Mouse (Mus musculus): ENCODE results near the gene Sh3d21.

The Sh3d21 gene

DNA sequence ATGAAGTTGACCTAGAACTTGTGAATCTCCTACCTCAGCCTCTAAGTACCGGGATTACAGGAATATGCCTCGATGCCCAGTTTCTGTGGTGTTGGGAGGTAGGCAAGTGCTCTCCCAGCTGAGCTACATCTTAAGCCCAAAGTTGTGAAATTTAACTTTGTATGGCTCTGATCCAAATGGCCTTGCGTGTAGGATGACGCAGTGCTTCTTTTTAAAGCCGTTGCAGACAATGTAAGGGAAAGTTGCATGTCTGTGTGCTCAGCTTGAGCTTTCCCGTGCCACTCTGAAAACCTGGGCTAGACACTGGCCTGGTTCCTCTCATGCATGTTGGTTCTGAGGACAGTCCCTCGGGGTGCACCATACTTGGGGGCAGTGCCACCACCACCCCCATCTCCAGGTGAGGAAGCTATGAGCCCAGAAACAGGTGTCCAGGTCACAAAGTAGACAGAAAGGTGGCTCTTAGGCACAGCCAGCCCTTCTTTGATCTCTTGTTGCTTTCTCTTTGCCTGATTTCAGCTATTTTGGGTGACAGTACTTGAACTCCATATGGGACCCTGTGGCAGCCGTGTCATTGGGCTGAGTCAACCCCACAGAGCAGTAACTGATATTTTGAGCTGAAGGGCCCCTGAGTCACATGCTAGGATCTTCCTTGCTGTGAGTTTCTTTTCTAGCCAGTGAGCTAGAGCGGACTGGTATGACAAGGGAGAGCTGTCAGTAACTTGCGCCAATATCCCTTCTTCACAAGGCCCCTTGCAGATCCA, 53.5 kb downstream of the Sh3d21 start:
- no peak for DNase-seq (ENCODE audit: low spot score)

DNA sequence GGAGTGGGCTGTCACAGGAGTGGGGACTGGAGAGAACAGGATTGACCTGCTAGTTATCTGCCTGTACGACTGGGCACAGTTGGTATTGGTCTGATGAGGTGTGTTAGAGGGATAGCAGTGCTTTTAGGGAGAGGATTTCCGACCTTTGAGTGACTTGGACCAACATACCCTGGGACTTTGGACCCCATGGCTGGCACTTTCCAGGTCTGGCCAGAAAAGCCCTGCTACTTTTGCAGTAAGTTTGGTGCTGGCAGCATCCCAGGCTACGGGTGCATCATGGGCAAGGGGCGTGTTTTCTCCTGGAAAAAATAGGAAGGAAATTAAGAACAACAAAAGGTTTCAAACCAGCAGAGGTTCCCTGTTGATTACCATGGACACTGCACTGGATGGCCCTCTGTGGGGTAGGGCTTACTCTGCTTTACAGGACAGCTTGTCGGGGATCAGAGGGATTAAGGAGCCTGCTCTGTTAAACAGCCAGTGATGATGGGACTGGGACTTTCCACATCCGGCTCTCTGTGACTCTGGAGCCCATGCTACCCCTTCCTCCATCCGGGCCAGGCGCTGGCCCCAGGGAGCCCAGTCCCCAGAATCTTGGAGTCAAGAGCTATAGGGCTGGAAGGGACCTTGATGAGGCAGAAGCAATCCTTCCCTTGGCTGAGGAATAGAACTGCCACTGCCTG, 55.1 kb downstream of the Sh3d21 start:
- no peak for DNase-seq (ENCODE audit: low spot score)

DNA sequence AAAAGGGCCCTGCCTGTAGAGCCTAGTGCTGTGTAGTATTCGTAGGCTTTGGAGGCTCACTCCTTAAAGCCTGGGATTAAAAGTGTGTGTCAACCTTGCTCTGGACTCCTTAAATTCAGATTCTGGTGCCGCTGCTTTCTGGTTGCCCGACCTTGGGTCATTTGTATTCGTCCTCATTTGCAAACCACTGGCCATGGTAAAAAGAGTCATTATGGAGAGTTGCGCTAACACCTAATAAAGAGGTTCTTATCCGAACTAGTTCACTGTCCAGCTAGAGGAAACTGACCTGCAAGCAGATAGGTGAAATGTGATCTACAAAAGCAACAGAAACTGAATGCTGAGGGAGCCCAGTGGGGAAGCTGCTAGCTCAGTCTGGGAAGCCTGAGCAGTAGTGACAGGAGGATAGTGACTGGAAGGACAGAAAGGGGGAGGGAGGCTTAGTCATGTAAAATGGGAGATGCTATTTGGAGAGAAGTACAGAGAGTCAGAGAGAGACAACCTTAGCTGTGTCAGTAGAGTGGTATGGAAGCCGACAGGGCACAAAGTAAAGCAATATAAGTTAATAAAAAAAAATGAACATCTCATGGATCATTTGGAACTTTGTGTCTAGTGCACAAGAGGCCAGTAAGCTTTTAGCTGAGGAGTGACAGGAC, 58.0 kb downstream of the Sh3d21 start:
- DNase-seq (ENCODE audit: low spot score): no peak

DNA sequence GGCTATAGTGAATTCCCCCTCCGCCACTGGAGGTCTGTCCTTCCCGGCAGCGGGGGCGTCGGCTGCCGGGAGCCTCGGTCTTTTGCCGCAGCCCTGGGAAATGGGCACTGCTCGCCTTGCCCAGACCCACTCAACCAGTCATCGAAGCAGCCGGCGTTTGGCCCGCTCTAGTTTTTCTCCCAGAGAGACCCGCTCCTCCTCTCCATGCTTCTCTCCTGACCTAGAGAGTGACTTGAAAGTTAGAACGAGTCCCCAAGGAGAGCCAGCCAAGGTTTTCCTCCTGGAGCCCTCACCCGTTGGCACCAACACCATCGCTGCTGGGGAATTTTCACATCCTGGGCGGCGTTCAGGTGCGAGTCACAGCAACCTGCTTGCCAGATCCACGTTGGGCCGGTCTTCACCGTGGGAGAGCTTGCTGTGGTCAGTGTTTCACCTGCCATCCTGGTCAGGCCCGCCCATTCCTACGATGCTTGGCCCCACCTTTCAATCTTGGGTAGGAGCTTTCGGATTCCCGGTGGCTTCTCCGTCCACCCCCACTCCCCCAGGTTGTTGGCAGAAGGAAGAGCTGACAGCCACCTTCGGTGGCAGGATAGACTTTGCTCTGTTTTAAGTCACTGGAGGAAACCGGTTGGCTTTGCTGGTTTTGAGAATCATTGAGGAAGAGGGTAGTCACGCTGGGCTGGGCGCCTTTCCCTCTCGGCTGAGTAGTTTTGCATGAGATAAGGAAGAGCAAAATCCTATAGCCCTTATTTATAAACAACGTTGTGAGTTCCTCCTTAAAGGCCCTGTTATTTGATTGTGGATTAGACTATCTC, 58.8 kb downstream of the Sh3d21 start:
- peak; percentile 39 for DNase-seq (ENCODE audit: low spot score)

DNA sequence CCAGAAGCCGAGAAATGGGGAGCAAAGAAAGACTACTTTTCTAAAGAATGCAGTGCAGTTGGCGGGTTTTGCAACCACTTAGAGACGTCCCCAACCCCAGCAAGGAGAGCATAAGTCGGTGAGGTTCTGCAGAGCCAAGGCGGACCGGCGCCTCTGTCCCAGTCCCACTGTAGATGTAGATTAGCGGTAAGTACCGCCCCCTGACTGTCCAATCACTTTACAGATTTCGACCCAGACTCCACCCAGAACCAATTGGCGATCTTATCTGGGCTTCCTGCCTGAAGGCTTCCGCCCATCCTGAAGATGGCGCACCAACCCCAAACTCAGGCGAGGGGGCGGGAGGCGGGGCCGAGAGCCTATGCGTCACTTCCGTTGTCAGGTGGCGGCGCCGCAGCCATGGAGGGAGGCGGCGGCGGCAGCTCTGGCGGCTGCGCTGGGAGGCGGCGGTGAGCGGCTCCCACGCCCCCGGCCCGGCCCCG, 59.7 kb downstream of the Sh3d21 start, which contains the start of gene Stk40:
TSS of gene Stk40 (plus strand) at position 368 of the 479 bp plus-strand sequence.
- peak; percentile 93 for DNase-seq (ENCODE audit: low spot score)

DNA sequence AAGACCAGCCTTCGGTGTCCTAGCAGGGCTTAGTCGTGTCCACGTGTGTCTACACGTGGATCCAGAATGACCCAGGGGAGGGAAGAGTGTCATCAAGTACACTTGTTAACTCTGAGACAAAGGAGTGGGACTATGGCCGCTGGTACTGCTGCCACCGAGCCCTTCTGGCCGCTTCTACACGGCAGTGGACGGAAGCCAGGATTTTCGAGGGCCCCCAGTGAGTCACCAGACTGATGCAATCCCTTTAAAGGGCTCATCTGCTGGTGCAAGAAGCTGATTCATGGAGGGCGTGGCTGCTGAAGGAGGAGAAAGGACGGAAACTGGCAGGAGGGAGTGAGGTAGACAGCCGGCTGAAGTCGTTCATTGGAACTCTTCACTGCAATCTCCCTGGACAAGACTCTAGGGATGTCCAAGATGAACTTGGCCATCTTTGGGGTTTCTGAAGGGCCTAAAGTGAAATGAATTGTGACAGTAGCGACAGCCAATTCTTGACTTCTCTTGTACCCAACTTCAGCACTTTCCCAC, 60.2 kb downstream of the Sh3d21 start:
- DNase-seq (ENCODE audit: low spot score): peak; percentile 90

DNA sequence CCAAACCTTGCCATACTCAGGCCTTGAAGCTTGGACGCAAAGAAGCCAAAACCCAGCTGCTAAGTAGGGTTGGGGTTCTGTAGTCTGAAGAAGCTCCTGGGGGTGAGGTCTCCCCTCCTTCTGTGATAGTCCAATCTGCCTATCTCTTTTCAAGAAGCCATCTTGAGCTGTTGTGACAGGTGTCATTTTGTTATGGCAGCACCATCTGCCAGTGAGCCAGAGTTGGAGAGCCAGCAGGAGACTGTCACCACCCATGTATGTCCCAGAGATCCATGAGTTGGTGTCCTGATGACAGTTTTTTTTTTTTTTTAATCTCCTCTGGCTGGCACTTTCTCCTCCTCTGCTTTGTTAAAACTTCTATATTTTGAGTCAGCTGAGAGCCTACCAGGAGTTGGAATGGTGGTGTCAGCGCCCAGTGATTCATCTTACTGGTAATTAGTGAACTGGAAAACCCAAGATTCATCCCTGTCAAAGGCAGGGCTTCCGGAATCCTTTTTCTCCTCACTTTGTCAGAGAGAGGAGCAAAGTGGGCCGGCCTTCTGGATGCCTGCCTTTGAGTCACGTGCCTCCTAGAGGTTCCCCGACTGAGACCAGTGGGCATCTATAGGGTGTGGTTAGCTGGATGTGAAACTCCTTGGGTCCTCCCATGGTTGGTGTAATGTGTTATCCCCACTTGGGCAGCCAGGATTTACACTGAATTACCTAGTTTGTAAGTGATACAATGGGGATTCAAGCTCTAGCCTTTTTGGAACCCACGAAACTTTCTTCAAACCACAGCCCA, 61.0 kb downstream of the Sh3d21 start:
- DNase-seq (ENCODE audit: low spot score): no peak

DNA sequence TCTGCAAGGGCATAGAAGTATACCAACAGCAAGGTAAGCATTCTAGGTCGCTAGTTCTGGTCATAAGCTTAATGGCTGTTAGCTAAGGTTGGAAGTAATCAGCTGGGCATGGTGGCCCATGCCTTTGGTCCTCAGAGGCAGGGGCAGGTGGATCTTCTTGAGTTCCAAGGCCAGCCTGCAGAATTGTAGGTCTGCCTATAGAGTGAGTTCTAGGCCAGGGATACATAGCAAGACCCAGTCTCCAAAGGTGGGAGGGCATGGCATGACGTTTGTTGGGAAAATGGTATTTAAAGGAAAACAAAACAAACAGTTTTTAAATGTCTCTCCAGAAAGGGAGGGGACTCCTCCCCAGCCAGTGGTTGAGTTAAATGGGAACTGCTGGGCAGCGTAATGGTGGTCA, 62.5 kb downstream of the Sh3d21 start:
- DNase-seq (ENCODE audit: low spot score): no peak
